Mouse (Mus musculus) limb, embryonic 13.5 days (tissue): Measurements from ENCODE around the gene Med10. TPM values are rescaled to one million over a fixed set of nuclear protein-coding genes. Genes with fewer than 3 reads are reported as not detected.

Experiments used
- ATAC-seq: fragments of 200-750 bp; cut with Nextera tagmentation; 2 replicates; pipeline ENCODE4 v1.8.0; 2017; ENCODE audit warnings: low read depth, moderate number of reproducible peaks, moderate TSS enrichment; ENCODE audit not compliant: low FRiP score
- H3K27ac ChIP-seq: fragments of 300-500 bp; sonication (generic); 2 replicates; pipeline ENCODE4 v1.5.1; 2015; ENCODE audit warnings: inconsistent platforms, mild to moderate bottlenecking, moderate library complexity
- H3K27me3 ChIP-seq: fragments of 300-500 bp; sonication (generic); 2 replicates; pipeline ENCODE4 v1.6.1; 2015; ENCODE audit warnings: mild to moderate bottlenecking, inconsistent platforms
- H3K36me3 ChIP-seq: fragments of 300-500 bp; sonication (generic); 2 replicates; pipeline ENCODE4 v1.6.1; 2015; ENCODE audit warnings: inconsistent platforms, mild to moderate bottlenecking, moderate library complexity
- H3K4me1 ChIP-seq: fragments of 300-500 bp; sonication (generic); 2 replicates; pipeline ENCODE4 v1.6.1; 2015; ENCODE audit warnings: inconsistent platforms
- H3K4me2 ChIP-seq: fragments of 300-500 bp; sonication (generic); replicated peaks from 2 replicates; pipeline ENCODE4 v1.6.1; 2015; ENCODE audit warnings: inconsistent platforms, mild to moderate bottlenecking, moderate library complexity
- H3K4me3 ChIP-seq: fragments of 300-500 bp; sonication (generic); 2 replicates; pipeline ENCODE4 v1.5.1; 2015; ENCODE audit warnings: moderate library complexity, mild to moderate bottlenecking, inconsistent platforms
- H3K9ac ChIP-seq: fragments of 300-500 bp; sonication (generic); 2 replicates; pipeline ENCODE4 v1.6.1; 2015; ENCODE audit warnings: mild to moderate bottlenecking, inconsistent platforms
- H3K9me3 ChIP-seq: fragments of 300-500 bp; sonication (generic); 2 replicates; pipeline ENCODE4 v1.6.1; 2016; ENCODE audit warnings: inconsistent platforms
- WGBS: fragments of 180-500 bp; shearing (Covaris S2); methylation state at CpG from one replicate; pipeline ENCODE4 v1.1.7; 2015; 5-methylcytosine and 5-hydroxymethylcytosine counted together
- polyA plus RNA-seq: library from polyadenylated mRNA; unstranded; fragments of >200 nt; fragmentation: Nextera tagmentation; extraction: Ambion mirVana; gene quantifications from 2 replicates; pipeline ENCODE4 v1.2.1, GENCODE M21; 2015

The Med10 gene
- polyA plus RNA-seq, 1 experiment from 2014 or later: 159 TPM

DNA sequence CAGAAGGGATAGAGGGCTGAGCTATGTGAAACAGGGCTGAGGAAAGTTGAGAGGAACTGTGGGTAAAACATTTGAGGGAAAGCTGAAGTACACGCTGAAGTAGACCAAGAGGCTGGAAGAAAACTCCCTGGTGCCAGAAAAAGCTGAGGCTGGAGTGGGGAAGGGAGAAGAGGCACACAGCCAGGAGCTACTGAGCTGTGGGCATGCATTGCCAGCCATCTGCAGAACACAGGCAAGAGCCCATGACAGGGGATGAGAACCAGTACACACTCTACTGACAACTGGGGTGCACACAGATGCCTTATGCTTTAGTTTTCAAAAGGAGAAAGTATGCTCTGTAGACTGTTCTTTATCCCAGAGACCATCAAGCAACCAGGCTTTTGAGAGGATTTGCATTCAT lies 43.4 kb downstream of the Med10 start:
- H3K36me3 ChIP-seq: no peaks in the 10 kb centered on the region
- H3K4me2 ChIP-seq: no peak overlapping the region
- H3K4me3 ChIP-seq: no peak overlapping the region
- no peak overlapping the region for H3K27ac ChIP-seq
- 90% methylated on average over 1 of the region's 1 CpGs for WGBS
- no peaks in the 10 kb centered on the region for H3K4me1 ChIP-seq
- H3K9ac ChIP-seq: no peak overlapping the region
- H3K27me3 ChIP-seq: no peaks in the 10 kb centered on the region
- no peak for ATAC-seq
- H3K9me3 ChIP-seq: no peaks in the 10 kb centered on the region

DNA sequence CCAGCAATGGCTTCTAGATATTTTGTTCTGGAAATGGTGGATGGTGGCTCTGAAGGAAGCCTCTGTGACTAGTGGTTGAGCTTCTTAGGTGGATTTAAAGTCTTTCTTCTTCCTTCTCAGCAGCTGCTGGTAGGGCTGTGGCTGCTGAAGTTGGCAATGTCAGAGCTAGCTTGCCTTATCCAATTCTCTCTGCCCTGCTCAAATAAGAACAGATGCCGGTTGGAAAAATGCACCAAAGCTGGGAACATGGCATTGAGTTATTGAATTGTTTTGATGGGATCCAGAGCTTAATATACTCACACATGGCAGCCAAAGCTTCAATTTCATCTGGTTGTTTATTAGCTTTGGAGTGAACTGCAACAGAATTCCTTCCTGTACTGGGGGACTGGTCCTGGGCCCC lies 47.4 kb downstream of the Med10 start:
- H3K27ac ChIP-seq: no peak overlapping the region
- H3K27me3 ChIP-seq: no peaks in the 10 kb centered on the region
- H3K4me2 ChIP-seq: no peak overlapping the region
- no peaks in the 10 kb centered on the region for H3K36me3 ChIP-seq
- no peak overlapping the region for H3K9ac ChIP-seq
- WGBS: 83% methylated on average over 1 of the region's 1 CpGs
- no peaks in the 10 kb centered on the region for H3K9me3 ChIP-seq
- no peak overlapping the region for H3K4me3 ChIP-seq
- H3K4me1 ChIP-seq: no peaks in the 10 kb centered on the region
- no peak for ATAC-seq

DNA sequence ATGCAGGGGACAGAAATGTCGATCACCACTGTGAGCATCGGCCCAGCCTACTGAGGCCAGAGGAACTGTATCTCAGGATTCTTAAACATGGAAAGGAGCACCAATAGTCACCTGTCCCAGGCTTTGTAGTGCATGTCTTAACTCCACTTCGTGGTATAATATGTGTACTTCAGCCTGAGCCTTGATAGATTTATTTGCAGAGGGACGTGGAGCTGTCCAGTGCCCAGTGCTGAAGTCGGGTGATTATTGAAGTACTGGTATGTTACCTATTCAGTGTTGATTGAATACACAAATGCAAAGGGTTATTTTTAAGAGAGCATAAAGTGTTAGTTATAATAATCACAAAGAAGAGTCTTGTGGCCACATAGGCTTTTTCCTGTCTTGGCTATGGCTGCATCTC lies 50.1 kb downstream of the Med10 start:
- Histone ChIP-seq H3K4me1 (no peaks in the 10 kb centered on the region), H3K4me3 (no peak overlapping the region), H3K27ac (no peak overlapping the region), H3K36me3 (no peaks in the 10 kb centered on the region), H3K4me2 (no peak overlapping the region), H3K9ac (no peak overlapping the region), H3K9me3 (no peaks in the 10 kb centered on the region), H3K27me3 (no peaks in the 10 kb centered on the region)
- no peak for ATAC-seq
- WGBS: 60% methylated on average over 5 of the region's 5 CpGs

DNA sequence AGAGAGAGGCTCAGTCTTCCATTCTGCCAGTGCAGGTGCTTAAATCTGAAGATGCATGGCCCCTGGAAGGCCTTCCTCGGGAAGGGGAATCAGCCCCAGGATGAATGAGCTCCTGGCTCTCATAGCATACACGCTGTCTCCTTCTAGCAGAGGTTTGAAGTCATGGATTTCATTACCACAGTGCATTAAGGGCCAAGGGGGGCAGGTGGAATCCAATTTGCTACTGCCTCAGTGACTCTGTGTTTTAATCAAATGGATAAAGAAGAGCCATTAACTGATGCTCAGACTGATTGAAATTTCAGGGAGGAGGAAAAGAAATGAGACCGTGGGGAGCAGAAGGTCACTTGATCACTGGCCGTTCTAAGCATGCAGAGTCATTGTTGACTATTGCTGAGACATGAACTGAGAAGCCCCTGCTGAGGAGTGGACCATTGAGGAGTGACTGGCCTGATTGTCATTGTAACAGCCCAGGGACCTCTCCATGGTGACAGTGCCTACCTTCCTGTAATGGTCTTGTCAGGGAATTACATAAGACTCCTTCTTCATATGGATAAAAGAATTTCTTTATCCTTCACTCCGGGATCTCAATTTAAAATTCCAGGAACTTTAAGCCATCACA lies 51.3 kb downstream of the Med10 start:
- H3K27me3 ChIP-seq: no peaks in the 10 kb centered on the region
- no peak overlapping the region for H3K4me2 ChIP-seq
- ATAC-seq: no peak
- no peak overlapping the region for H3K4me3 ChIP-seq
- no peaks in the 10 kb centered on the region for H3K9me3 ChIP-seq
- H3K4me1 ChIP-seq: no peaks in the 10 kb centered on the region
- H3K9ac ChIP-seq: no peak overlapping the region
- H3K27ac ChIP-seq: no peak overlapping the region
- H3K36me3 ChIP-seq: no peaks in the 10 kb centered on the region
- 76% methylated on average over 5 of the region's 5 CpGs for WGBS

DNA sequence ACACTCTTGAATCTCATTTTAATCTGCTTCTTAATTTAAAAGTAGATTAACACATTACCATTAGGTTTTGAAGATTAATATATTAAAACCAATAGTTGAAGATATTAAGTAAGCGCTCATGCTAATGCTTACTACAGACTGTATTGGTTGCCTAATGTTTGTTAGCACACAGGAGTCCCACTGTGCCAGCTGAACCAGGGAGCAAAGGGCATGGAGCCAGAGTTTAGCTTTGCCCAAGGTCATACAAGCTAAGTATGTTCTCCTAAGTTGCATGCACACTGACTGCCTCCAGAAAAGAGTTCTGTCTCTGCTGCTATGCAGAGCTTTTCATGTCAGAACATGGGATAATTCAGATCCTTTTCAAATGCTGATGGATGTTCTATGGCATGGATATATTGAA lies 53.7 kb downstream of the Med10 start:
- Histone ChIP-seq H3K27me3 (no peaks in the 10 kb centered on the region), H3K4me2 (no peak overlapping the region), H3K9me3 (no peaks in the 10 kb centered on the region), H3K27ac (no peak overlapping the region), H3K9ac (no peak overlapping the region), H3K4me3 (no peak overlapping the region), H3K36me3 (no peaks in the 10 kb centered on the region), H3K4me1 (no peaks in the 10 kb centered on the region)
- WGBS: 92% methylated on average over 1 of the region's 1 CpGs
- ATAC-seq: no peak

DNA sequence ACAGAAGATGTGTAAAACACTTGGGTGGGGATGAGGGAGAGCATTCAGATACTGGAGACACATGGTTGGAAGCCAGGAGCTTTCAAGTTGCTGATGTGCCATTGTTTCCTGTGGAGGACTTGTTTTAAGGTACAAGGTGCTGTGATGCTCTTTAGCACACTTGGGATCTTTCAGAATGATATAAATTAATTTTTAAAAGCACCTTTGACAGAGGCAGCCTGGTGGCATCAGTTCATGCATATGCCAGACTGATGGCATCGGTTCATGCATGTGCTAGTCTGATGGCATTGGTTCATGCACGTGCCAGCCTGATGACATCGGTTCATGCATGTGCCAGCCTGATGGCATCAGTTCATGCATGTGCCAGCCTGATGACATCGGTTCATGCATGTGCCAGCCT lies 60.1 kb downstream of the Med10 start:
- Histone ChIP-seq H3K4me3 (no peak overlapping the region), H3K9ac (no peak overlapping the region), H3K4me2 (no peak overlapping the region), H3K27me3 (no peaks in the 10 kb centered on the region), H3K27ac (no peak overlapping the region), H3K4me1 (no peaks in the 10 kb centered on the region), H3K9me3 (no peaks in the 10 kb centered on the region), H3K36me3 (no peaks in the 10 kb centered on the region)
- no peak for ATAC-seq
- WGBS: 94% methylated on average over 4 of the region's 4 CpGs

DNA sequence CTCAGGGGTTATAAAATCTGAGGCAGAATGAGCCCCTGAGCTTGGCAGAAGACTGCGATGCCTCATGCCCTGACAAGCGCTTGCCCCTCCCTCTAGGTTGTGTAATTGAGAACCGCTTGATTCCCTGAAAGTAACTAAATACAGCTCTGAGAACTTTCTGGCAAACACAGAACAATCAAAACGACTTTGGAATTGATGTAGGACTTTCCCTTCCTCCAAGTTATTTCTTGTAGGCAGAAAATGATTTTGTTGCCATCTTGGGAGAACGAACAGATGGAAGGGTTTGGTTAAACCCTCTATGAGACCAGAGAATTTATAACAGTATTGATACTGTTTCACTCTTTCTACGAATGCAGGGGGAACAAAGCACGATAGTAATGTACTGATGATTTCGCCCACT lies 62.7 kb downstream of the Med10 start:
- H3K4me2 ChIP-seq: no peak overlapping the region
- H3K27ac ChIP-seq: no peak overlapping the region
- ATAC-seq: no peak
- WGBS: 74% methylated on average over 8 of the region's 8 CpGs
- no peaks in the 10 kb centered on the region for H3K9me3 ChIP-seq
- no peaks in the 10 kb centered on the region for H3K4me1 ChIP-seq
- H3K36me3 ChIP-seq: no peaks in the 10 kb centered on the region
- no peaks in the 10 kb centered on the region for H3K27me3 ChIP-seq
- no peak overlapping the region for H3K4me3 ChIP-seq
- H3K9ac ChIP-seq: no peak overlapping the region

Other genes with a start within 250 kb of the Med10 start
- 36.1 TPM in 2 replicates for gene Srd5a1, start 191.0 kb upstream of the Med10 start, polyA plus RNA-seq
- 4.3 and 4.8 TPM in 2 replicates for gene Ube2ql1, start 62.5 kb upstream of the Med10 start, polyA plus RNA-seq